In genomic region chr1:166182952-166183627, GRCm38 (mm10) we compare ENCODE assay signal across 12 mouse cellular contexts. TPM values are rescaled to one million over a fixed set of nuclear protein-coding genes. Genes with fewer than 3 reads are reported as not detected.
DNase-seq lines count a peak whose midpoint lies in the region; ATAC-seq and TF ChIP-seq lines count a peak whose summit lies in the region.
"Had no signal": no experiment of that assay in that cellular context is flagged by ENCODE, and none has a peak within 500 bp of the region (broad histone marks: within the 10 kb centered on the region; RNA-seq: fewer than 3 reads in every experiment).

No protein-coding gene starts in this region.

- no peak overlapping the region for H3K27ac ChIP-seq in heart, embryonic 12.5 days (ENCODE audit: poor library complexity, severe bottlenecking)
- H3K27ac ChIP-seq in lung, embryonic 14.5 days (ENCODE audit: low read depth), result no peak overlapping the region
- no peak overlapping the region for H3K27ac ChIP-seq in hindbrain, postnatal 0 days
- H3K27ac ChIP-seq: lung, embryonic 15.5 days had no signal

- no peaks in the 10 kb centered on the region for H3K36me3 ChIP-seq in heart, embryonic 12.5 days
- H3K36me3 ChIP-seq in lung, embryonic 14.5 days (ENCODE audit: insufficient read depth), result no peaks in the 10 kb centered on the region
- no peaks in the 10 kb centered on the region for H3K36me3 ChIP-seq in hindbrain, postnatal 0 days (ENCODE audit: insufficient read depth, low read length)
- H3K36me3 ChIP-seq: lung, embryonic 15.5 days had no signal

- H3K4me2 ChIP-seq in heart, embryonic 12.5 days, result no peak overlapping the region
- H3K4me2 ChIP-seq in lung, embryonic 14.5 days, result no peak overlapping the region
- H3K4me2 ChIP-seq in hindbrain, postnatal 0 days (ENCODE audit: low read depth, low read length), result no peak overlapping the region
- H3K4me2 ChIP-seq: lung, embryonic 15.5 days had no signal

- H3K9me3 ChIP-seq in heart, embryonic 12.5 days (replicated peaks), result no peaks in the 10 kb centered on the region
- no peaks in the 10 kb centered on the region for H3K9me3 ChIP-seq in lung, embryonic 14.5 days (ENCODE audit: low read depth, low read length)
- H3K9me3 ChIP-seq in hindbrain, postnatal 0 days (ENCODE audit: low read length), result no peaks in the 10 kb centered on the region
- H3K9me3 ChIP-seq: lung, embryonic 15.5 days had no signal

- no peak overlapping the region for H3K4me3 ChIP-seq in heart, embryonic 12.5 days
- H3K4me3 ChIP-seq in lung, embryonic 14.5 days (ENCODE audit: low read depth, low read length), result no peak overlapping the region
- H3K4me3 ChIP-seq in hindbrain, postnatal 0 days (ENCODE audit: low read length), result no peak overlapping the region
- H3K4me3 ChIP-seq: lung, embryonic 15.5 days had no signal

- DNase-seq in heart, adult 8-10 months (ENCODE audit: low spot score), result peak; percentile 18
- DNase-seq in lung, embryonic 14.5 days, result peak; percentile 70
- DNase-seq in lung, postnatal 4 days, result no peak
- DNase-seq in gonadal fat pad, adult 2 months (ENCODE audit: low read depth), result peak; percentile 47
- peak; percentile 48 for DNase-seq in hindbrain, postnatal 0 days (ENCODE audit: low spot score)
- no peak for DNase-seq in urinary bladder, postnatal 36 days (ENCODE audit: low spot score in 2 of 2)
- DNase-seq in thymus, postnatal 14 days, result no peak

- no peak for ATAC-seq in heart, embryonic 12.5 days (ENCODE audit: insufficient number of reproducible peaks, low FRiP score)
- no peak for ATAC-seq in lung, embryonic 14.5 days (ENCODE audit: insufficient read depth)
- no peak for ATAC-seq in hindbrain, postnatal 0 days

- H3K27me3 ChIP-seq in heart, embryonic 12.5 days (replicated peaks), result no peaks in the 10 kb centered on the region
- no peaks in the 10 kb centered on the region for H3K27me3 ChIP-seq in lung, embryonic 14.5 days (ENCODE audit: insufficient read depth, low read length)
- H3K27me3 ChIP-seq in hindbrain, postnatal 0 days (ENCODE audit: insufficient read depth, low read length), result no peaks in the 10 kb centered on the region
- H3K27me3 ChIP-seq: CH12.LX; lung, embryonic 15.5 days had no signal

- H3K9ac ChIP-seq in heart, embryonic 12.5 days, result no peak overlapping the region
- H3K9ac ChIP-seq in lung, embryonic 14.5 days, result no peak overlapping the region
- no peak overlapping the region for H3K9ac ChIP-seq in hindbrain, postnatal 0 days (replicated peaks; ENCODE audit: low read length)
- H3K9ac ChIP-seq: lung, embryonic 15.5 days had no signal

- 79% methylated on average over 10 of the region's 10 CpGs for WGBS in heart, embryonic 12.5 days
- 50% methylated on average over 10 of the region's 10 CpGs for WGBS in lung, embryonic 14.5 days
- WGBS in hindbrain, postnatal 0 days, result 33% methylated on average over 10 of the region's 10 CpGs

- TF ChIP-seq CTCF in lung, embryonic 14.5 days (IDR thresholded peaks at IDR 0.05; ENCODE audit: low read depth), result no peak
- TF ChIP-seq CTCF in hindbrain, postnatal 0 days (IDR thresholded peaks at IDR 0.05; ENCODE audit: low read depth), result no peak

- H3K4me1 ChIP-seq in heart, embryonic 12.5 days (replicated peaks), result peaks cover 8% of the 10 kb centered on the region; the same call in 1 of the 2 replicates
- H3K4me1 ChIP-seq in lung, embryonic 14.5 days (ENCODE audit: insufficient read depth), result no peaks in the 10 kb centered on the region
- no peaks in the 10 kb centered on the region; the same call in 1 of the 2 replicates for H3K4me1 ChIP-seq in hindbrain, postnatal 0 days (ENCODE audit: insufficient read depth, low read length)

RNA-seq across cellular contexts. Expression of gene Gpa33, which starts 53.1 kb away (rescaled TPM):
- not detected for total RNA-seq in heart, adult 8-10 months (2022)
- 0.10 and 0.15 TPM in 2 replicates for polyA plus RNA-seq in heart, embryonic 12.5 days (2016; fragmentation: Nextera tagmentation; extraction: Ambion mirVana)
- 0.11 TPM in 1 of 2 replicates, not detected in the other for polyA plus RNA-seq in lung, embryonic 14.5 days (2014; fragmentation: Nextera tagmentation; extraction: Ambion mirVana)
- polyA plus RNA-seq in gonadal fat pad, adult 2 months (2012; rRNA removed), result 1.1 and 1.5 TPM in 2 replicates
- not detected in 2 replicates for total RNA-seq in hindbrain, postnatal 0 days (2014; rRNA removed)
- polyA plus RNA-seq in hindbrain, postnatal 0 days (2015; fragmentation: Nextera tagmentation; extraction: Ambion mirVana), result 0.06 and 0.09 TPM in 2 replicates
- total RNA-seq: granulocyte monocyte progenitor cell, adult 5-6 weeks; left cerebral cortex, postnatal 14 days had no signal
- polyA plus RNA-seq: lung, embryonic 15.5 days had no signal

RNA-seq across cellular contexts. Expression of gene Dusp27, which starts 55.4 kb away (rescaled TPM):
- 10 to 100 TPM; 36.3 to 55.0 (median 43.5) TPM for total RNA-seq in heart, adult 8-10 months (2022)
- polyA plus RNA-seq in heart, embryonic 12.5 days (2016; fragmentation: Nextera tagmentation; extraction: Ambion mirVana), result 65.9 and 68.8 TPM in 2 replicates
- polyA plus RNA-seq in lung, embryonic 14.5 days (2014; fragmentation: Nextera tagmentation; extraction: Ambion mirVana), result 2.5 and 3.1 TPM in 2 replicates
- 0.12 and 0.39 TPM in 2 replicates for polyA plus RNA-seq in gonadal fat pad, adult 2 months (2012; rRNA removed)
- 0.36 and 0.58 TPM in 2 replicates for total RNA-seq in hindbrain, postnatal 0 days (2014; rRNA removed)
- polyA plus RNA-seq in hindbrain, postnatal 0 days (2015; fragmentation: Nextera tagmentation; extraction: Ambion mirVana), result 0.64 and 1.0 TPM in 2 replicates
- total RNA-seq: CH12.LX; granulocyte monocyte progenitor cell, adult 5-6 weeks had no signal

RNA-seq across cellular contexts. Expression of gene Mael, which starts 55.5 kb away (rescaled TPM):
- total RNA-seq in heart, adult 8-10 months (2022), result not detected
- not detected in 2 replicates for polyA plus RNA-seq in heart, embryonic 12.5 days (2016; fragmentation: Nextera tagmentation; extraction: Ambion mirVana)
- not detected in 2 replicates for polyA plus RNA-seq in lung, embryonic 14.5 days (2014; fragmentation: Nextera tagmentation; extraction: Ambion mirVana)
- 1.2 and 2.6 TPM in 2 replicates for polyA plus RNA-seq in gonadal fat pad, adult 2 months (2012; rRNA removed)
- not detected in 2 replicates for total RNA-seq in hindbrain, postnatal 0 days (2014; rRNA removed)
- polyA plus RNA-seq in hindbrain, postnatal 0 days (2015; fragmentation: Nextera tagmentation; extraction: Ambion mirVana), result 0.21 and 0.26 TPM in 2 replicates
- total RNA-seq: CH12.LX; granulocyte monocyte progenitor cell, adult 5-6 weeks; left cerebral cortex, postnatal 14 days had no signal
- polyA plus RNA-seq: lung, embryonic 15.5 days had no signal

Comparison
In these comparisons a context has a peak if more than half of its experiments do, and no peak if none do; other contexts are left out.
1. DNase-seq: peak in heart, adult 8-10 months (single experiment), lung, embryonic 14.5 days (single experiment), gonadal fat pad, adult 2 months (single experiment) and hindbrain, postnatal 0 days (single experiment); none in lung, postnatal 4 days (0 of 2), urinary bladder, postnatal 36 days (0 of 2) and thymus, postnatal 14 days (single experiment).
2. RNA of gene Dusp27, which starts 55.4 kb away (polyA plus RNA-seq): 65.9 to 68.8 TPM in heart, embryonic 12.5 days; 2.5 to 3.1 TPM in lung, embryonic 14.5 days, 0.64 to 1.0 TPM in hindbrain, postnatal 0 days and 0.12 to 0.39 TPM in gonadal fat pad, adult 2 months; every median in the first group is over 10 times any median in the second.